Mouse (Mus musculus) induced T-regulatory cell, adult 2 months (primary cell): ENCODE measurements around the gene Ntrk3.
A peak's percentile ranks its signal among the peaks of the same experiment; 100 is the strongest.

ENCODE experiments used
- DNase-seq: peaks from one replicate; pipeline ENCODE4 v3.0.0-alpha.2; 2012; ENCODE audit warnings: low read depth

Ntrk3 gene

GRCm38 (mm10) chr7:78737614-78738210 lies at the start of gene Ntrk3:
TSS of gene Ntrk3 (minus strand) at chr7:78738012.
- peak; percentile 68 for DNase-seq

- no peak for DNase-seq
These were observed 48.1 kb upstream of the Ntrk3 start for GRCm38 (mm10) chr7:78785906-78786305.

- DNase-seq = peak; percentile 94
These were observed 45.1 kb upstream of the Ntrk3 start, which contains the start of the genes Mrps11 and Mrpl46 for GRCm38 (mm10) chr7:78782639-78783581. TSS of gene Mrps11 (plus strand) at chr7:78783119. TSS of gene Mrpl46 (minus strand) at chr7:78783531.

DNA sequence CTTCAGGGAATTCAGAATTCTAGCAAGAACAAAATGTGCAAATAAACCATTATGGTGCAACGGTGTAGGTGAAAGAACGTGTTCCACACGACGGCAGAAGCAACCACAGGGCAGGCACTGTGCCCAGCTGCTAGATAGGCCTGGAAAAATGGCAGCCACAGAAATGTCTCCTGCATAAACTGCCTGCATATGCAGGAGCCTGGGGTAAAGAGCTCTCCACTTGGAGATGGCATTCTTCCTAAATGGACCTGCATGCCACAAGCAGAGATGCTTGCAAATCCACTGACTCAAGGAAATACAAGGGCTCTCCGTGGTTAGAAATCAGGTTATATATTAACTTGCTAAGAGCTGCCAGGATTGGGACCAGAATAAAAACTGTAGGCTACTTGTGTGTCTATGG lies 40.9 kb upstream of the Ntrk3 start:
- no peak for DNase-seq

DNA sequence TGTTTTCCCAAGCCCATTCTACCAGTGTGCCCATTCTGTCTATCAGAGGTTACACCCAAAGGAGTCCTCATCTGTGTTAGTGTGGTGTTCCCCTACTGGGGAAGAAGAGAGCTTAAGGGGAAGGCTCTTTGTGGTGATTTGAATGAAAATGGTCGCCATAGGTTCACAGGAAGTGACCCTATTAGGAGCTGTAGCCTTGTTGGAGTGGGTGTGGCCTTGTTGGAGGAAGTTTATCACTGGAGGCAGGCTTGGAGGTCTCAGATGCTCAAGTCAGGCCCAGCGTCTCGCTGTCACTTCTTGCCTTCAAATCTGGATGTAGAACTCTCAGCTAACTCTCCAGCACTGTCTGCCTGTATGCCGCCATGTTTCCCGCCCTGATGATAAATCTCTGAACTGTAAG lies 33.1 kb upstream of the Ntrk3 start:
- peak; percentile 8 for DNase-seq

- DNase-seq = no peak
These were observed 31.4 kb upstream of the Ntrk3 start for GRCm38 (mm10) chr7:78769075-78769652.

- no peak for DNase-seq
These were observed 30.2 kb upstream of the Ntrk3 start for GRCm38 (mm10) chr7:78767929-78768531.

DNA sequence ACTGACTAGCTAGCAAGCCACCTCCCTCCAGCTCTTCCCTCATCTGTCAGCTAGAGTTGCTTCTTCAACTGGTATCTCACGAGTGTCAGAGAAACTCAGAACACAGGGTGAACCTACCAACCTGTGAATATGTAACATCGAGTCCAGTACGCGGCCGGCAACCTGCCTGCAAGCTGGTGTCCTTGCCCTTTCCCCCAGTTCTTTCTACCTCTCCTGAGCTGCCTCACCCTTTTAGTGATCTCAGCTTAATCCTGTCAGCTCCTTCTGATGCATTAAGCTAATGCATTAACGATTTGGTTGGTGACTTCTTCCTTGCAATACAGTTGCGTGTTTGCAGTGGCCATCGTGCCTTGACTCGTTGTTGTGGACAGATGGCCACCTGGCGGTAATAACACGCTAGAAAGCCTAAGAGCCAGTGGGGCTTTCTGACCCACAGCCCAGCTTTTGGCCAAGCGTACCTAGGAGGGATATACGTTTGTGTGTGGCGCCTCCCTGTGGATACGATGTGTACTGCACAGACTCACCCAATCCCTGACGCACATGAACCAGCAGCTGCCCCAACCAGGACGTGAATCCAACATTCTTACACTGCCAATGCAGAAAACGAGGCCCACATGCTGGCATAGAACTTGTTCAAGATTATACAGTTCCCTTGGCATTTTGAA lies 28.3 kb upstream of the Ntrk3 start:
- peak; percentile 83 for DNase-seq

- DNase-seq = no peak
These were observed 27.4 kb upstream of the Ntrk3 start for GRCm38 (mm10) chr7:78765215-78765631.

- no peak for DNase-seq
These were observed 26.0 kb upstream of the Ntrk3 start for GRCm38 (mm10) chr7:78763801-78764200.

GRCm38 (mm10) chr7:78754458-78755000 lies 16.7 kb upstream of the Ntrk3 start:
- DNase-seq = no peak

- no peak for DNase-seq
These were observed 16.1 kb upstream of the Ntrk3 start for GRCm38 (mm10) chr7:78753752-78754457.

DNA sequence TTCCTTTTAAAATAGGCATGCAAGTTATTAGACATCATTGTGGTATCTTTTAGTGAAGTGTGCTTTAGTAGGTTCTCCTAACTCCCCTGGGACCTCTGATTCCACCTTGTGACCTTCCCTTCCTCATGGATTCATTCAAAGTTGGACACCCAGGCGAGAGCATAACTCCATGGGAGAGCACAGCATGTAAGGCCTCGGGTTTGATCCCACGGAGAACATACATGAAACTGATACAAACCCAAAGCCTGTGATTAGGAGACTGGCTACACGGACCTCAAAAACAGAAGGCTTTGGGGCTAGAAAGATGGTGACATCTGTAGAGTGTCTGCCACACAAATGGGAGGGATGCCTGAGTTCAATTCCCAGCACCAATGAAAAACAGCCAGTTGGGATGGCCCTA lies 15.1 kb upstream of the Ntrk3 start:
- no peak for DNase-seq

DNA sequence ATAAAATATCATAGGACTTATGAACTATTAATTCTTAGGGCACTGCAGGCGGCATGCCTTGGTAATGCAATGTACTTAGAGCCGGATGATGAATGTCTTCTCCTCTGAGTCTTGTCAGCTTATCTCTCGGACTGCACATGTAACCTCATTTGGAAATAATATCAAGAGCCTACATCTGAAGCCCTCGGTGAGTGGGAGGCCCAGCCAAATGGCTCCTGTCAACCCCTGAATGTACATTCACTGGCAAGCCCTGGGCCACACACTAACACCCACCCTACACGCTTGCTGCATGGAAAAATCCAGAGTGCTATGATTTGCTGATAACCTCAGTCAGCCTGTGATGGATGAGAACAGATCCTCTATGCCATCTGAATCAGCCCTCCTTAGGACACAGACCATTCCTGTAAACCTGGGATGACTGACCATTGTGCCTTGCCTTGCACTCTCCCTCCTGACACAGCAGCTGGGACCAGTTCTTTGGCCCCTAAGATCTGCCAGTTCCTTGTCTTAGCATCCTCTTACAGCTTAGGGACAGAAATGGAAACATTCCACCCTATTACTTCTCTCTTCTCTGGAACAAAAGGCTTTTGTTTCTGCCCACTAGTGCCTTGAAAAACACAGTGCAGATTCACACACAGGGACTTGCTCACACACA lies 6.0 kb upstream of the Ntrk3 start:
- no peak for DNase-seq

GRCm38 (mm10) chr7:78739351-78740000 lies 1.7 kb upstream of the Ntrk3 start:
- DNase-seq = no peak

DNA sequence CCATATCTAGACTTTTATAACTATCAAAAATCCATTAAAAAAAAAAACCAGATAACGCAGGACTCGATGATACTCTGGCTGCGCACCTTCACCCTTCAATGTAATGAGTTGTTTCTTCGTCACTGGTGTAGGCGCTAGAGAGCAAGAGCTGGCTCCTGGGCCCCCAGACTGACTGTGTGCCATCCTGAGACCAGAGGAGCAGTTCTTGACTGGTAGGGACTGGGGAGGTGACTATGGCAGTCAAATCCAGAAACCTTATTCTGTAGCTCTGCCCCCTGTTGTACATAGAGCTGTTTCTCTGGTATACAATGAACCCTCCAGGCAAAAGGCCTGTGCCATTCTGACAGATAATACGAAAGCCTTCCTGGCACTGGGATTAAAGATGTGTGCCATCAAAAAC lies 616 bp downstream of the Ntrk3 start:
- DNase-seq = peak; percentile 20

DNA sequence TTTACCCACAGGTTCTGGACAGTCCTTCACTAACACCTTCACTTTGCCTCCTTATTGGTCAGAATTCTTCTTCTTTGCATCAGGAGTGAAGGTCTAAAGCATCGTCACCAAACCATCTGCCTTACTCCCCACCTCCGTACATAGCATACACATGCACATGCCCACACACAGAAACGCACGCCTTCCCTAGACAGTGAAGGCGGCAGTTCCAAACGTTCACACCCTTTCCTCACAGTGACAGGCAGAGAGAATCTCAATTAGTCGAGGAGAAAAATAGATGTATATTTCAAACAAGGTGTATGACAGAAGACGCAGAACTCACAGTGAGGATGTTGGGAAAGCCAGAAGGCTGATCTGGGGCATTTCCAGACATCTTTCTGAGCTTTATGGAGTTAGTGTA lies 6.4 kb downstream of the Ntrk3 start:
- DNase-seq = no peak

- peak; percentile 61 for DNase-seq
These were observed 13.2 kb downstream of the Ntrk3 start for GRCm38 (mm10) chr7:78724591-78724990.

DNA sequence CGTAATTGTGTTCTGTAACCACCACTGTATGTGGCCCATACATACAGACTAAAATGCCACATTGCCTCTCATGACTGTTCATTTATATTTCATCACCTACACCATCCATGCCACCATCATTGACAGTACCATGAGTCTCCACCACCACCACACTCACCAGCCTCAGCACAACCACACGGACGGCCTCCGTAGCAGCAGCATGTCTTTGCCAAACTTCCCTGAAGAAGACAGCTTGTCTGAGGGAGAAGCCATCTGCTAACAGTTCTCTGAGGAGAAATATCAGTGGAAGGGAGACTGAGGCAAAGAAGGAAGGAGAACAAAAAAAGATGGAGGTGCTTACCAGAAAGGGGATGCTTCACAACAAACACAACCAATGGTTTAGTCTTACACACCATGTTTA lies 15.8 kb downstream of the Ntrk3 start:
- no peak for DNase-seq
